ENCODE assay signal across 16 mouse cellular contexts in genomic region chr5:59715457-59715856, GRCm38 (mm10).
DNase-seq lines count a peak whose midpoint lies in the region; ATAC-seq lines count a peak whose summit lies in the region.
"Had no signal": no experiment of that assay in that cellular context is flagged by ENCODE, and none has a peak within 500 bp of the region (broad histone marks: within the 10 kb centered on the region; RNA-seq: fewer than 3 reads in every experiment).

No protein-coding gene starts in this region.

- no peak overlapping the region for H3K27ac ChIP-seq in forebrain, embryonic 14.5 days (ENCODE audit: low read depth, low read length)
- no peak overlapping the region for H3K27ac ChIP-seq in forebrain, embryonic 15.5 days (replicated peaks)
- H3K27ac ChIP-seq: embryonic facial prominence, embryonic 13.5 days; forebrain, embryonic 10.5 days; intestine, embryonic 15.5 days; limb, embryonic 12.5 days; liver, embryonic 13.5 days had no signal

- no peak overlapping the region for H3K4me3 ChIP-seq in forebrain, embryonic 14.5 days (ENCODE audit: low read depth, low read length)
- no peak overlapping the region for H3K4me3 ChIP-seq in forebrain, embryonic 15.5 days
- H3K4me3 ChIP-seq: embryonic facial prominence, embryonic 13.5 days; forebrain, embryonic 10.5 days; intestine, embryonic 15.5 days; limb, embryonic 12.5 days; liver, embryonic 13.5 days had no signal

- H3K27me3 ChIP-seq in forebrain, embryonic 14.5 days (replicated peaks; ENCODE audit: control insufficient read depth, insufficient read depth, low read length) = no peaks in the 10 kb centered on the region
- H3K27me3 ChIP-seq in forebrain, embryonic 15.5 days = no peaks in the 10 kb centered on the region
- H3K27me3 ChIP-seq: embryonic facial prominence, embryonic 13.5 days; intestine, embryonic 15.5 days; limb, embryonic 12.5 days; liver, embryonic 13.5 days had no signal

- 75% methylated on average over 2 of the region's 2 CpGs for WGBS in forebrain, embryonic 14.5 days
- WGBS in forebrain, embryonic 15.5 days = 69% methylated on average over 2 of the region's 2 CpGs

- no peak overlapping the region for H3K4me2 ChIP-seq in forebrain, embryonic 14.5 days (ENCODE audit: low read length)
- no peak overlapping the region for H3K4me2 ChIP-seq in forebrain, embryonic 15.5 days (replicated peaks)
- H3K4me2 ChIP-seq: embryonic facial prominence, embryonic 13.5 days; intestine, embryonic 15.5 days; limb, embryonic 12.5 days; liver, embryonic 13.5 days had no signal

- H3K4me1 ChIP-seq in forebrain, embryonic 14.5 days (ENCODE audit: control insufficient read depth, insufficient read depth, low read length) = no peaks in the 10 kb centered on the region
- H3K4me1 ChIP-seq in forebrain, embryonic 15.5 days = no peaks in the 10 kb centered on the region
- H3K4me1 ChIP-seq: embryonic facial prominence, embryonic 13.5 days; forebrain, embryonic 10.5 days; intestine, embryonic 15.5 days; limb, embryonic 12.5 days; liver, embryonic 13.5 days had no signal

- H3K9me3 ChIP-seq in forebrain, embryonic 14.5 days (replicated peaks; ENCODE audit: control insufficient read depth, low read length) = no peaks in the 10 kb centered on the region
- no peaks in the 10 kb centered on the region for H3K9me3 ChIP-seq in forebrain, embryonic 15.5 days
- H3K9me3 ChIP-seq: embryonic facial prominence, embryonic 13.5 days; forebrain, embryonic 10.5 days; intestine, embryonic 15.5 days; limb, embryonic 12.5 days; liver, embryonic 13.5 days had no signal

- intact Hi-C loops in gastrocnemius, postnatal 14 days (cut with DNase I; ENCODE audit: low total_unique reads) = no loop called here

- DNase-seq in forebrain, embryonic 14.5 days (ENCODE audit: low spot score) = peak; percentile 16
- peak; percentile 6 for DNase-seq in layer of hippocampus, adult 11-12 months (ENCODE audit: low spot score)
- no peak for DNase-seq in layer of hippocampus, postnatal 25 days (ENCODE audit: extremely low spot score in 1 of 2, low spot score in 1 of 2)
- peak; percentile 77 for DNase-seq in brain, adult 2 months (ENCODE audit: low read depth, low spot score)
- peak; percentile 5 to 10 for DNase-seq in layer of hippocampus, adult 8-10 months (ENCODE audit: low spot score in 2 of 2)
- no peak for DNase-seq in gastrocnemius, postnatal 14 days
- DNase-seq: adrenal gland, postnatal 25 days; gastrocnemius, postnatal 25 days; kidney, postnatal 10 days; liver, embryonic 13.5 days had no signal

- H3K36me3 ChIP-seq in forebrain, embryonic 14.5 days (ENCODE audit: control insufficient read depth, insufficient read depth, low read length) = no peaks in the 10 kb centered on the region
- no peaks in the 10 kb centered on the region for H3K36me3 ChIP-seq in forebrain, embryonic 15.5 days
- H3K36me3 ChIP-seq: embryonic facial prominence, embryonic 13.5 days; forebrain, embryonic 10.5 days; intestine, embryonic 15.5 days; limb, embryonic 12.5 days; liver, embryonic 13.5 days had no signal

- no peak for ATAC-seq in forebrain, embryonic 14.5 days
- ATAC-seq in forebrain, embryonic 15.5 days (replicated peaks) = no peak
- ATAC-seq: intestine, embryonic 15.5 days; midbrain, embryonic 16.5 days had no signal

- H3K9ac ChIP-seq in forebrain, embryonic 14.5 days (ENCODE audit: low read length) = no peak overlapping the region
- H3K9ac ChIP-seq in forebrain, embryonic 15.5 days (replicated peaks) = no peak overlapping the region
- H3K9ac ChIP-seq: embryonic facial prominence, embryonic 13.5 days; intestine, embryonic 15.5 days; limb, embryonic 12.5 days; liver, embryonic 13.5 days had no signal

Comparison
In these comparisons a context has a peak if more than half of its experiments do, and no peak if none do; other contexts are left out.
1. DNase-seq: peak in forebrain, embryonic 14.5 days (single experiment), layer of hippocampus, adult 11-12 months (single experiment), brain, adult 2 months (single experiment) and layer of hippocampus, adult 8-10 months (2 of 2); none in layer of hippocampus, postnatal 25 days (0 of 2) and gastrocnemius, postnatal 14 days (single experiment).